Mouse (Mus musculus): ENCODE results near the gene Lrrfip1. TPM values are rescaled to one million over a fixed set of nuclear protein-coding genes. Genes with fewer than 3 reads are reported as not detected.

The Lrrfip1 gene
- polyA plus RNA-seq, 1 experiment from 2014 or later: 54.3 TPM

GRCm38 (mm10) chr1:91176871-91177270 lies 178.3 kb downstream of the Lrrfip1 start:
- no peaks in the 10 kb centered on the region for H3K9me3 ChIP-seq (ENCODE audit: control insufficient read depth, low read depth, low read length)
- no peak overlapping the region for H3K9ac ChIP-seq (replicated peaks; ENCODE audit: low read depth, low read length)

More at GRCm38 (mm10) chr1:91176871-91177270, 178.3 kb downstream of the Lrrfip1 start:
- H3K4me1 ChIP-seq (ENCODE audit: control insufficient read depth, insufficient read depth, low read length): peaks cover 18% of the 10 kb centered on the region
- 80% methylated on average over 4 of the region's 4 CpGs for WGBS
- no peak for ATAC-seq (ENCODE audit: insufficient number of reproducible peaks, insufficient read depth, low FRiP score, low read depth)
- no peak overlapping the region for H3K27ac ChIP-seq (ENCODE audit: low read length)
- no peak overlapping the region for H3K4me2 ChIP-seq (replicated peaks; ENCODE audit: low read depth, low read length)
- H3K27me3 ChIP-seq (ENCODE audit: control insufficient read depth, insufficient read depth, low read length): no peaks in the 10 kb centered on the region
- H3K4me3 ChIP-seq (ENCODE audit: low read depth, low read length): no peak overlapping the region
- H3K36me3 ChIP-seq (ENCODE audit: control insufficient read depth, insufficient read depth, low read length): no peaks in the 10 kb centered on the region

Other genes with a start within 250 kb of the Lrrfip1 start
- gene Col6a3, start 154.8 kb upstream of the Lrrfip1 start, polyA plus RNA-seq (2014; fragmentation: Nextera tagmentation; extraction: Ambion mirVana): 133 and 146 TPM in 2 replicates
- 0.29 and 1.3 TPM in 2 replicates for gene Mlph, start 83.7 kb upstream of the Lrrfip1 start, polyA plus RNA-seq (2014; fragmentation: Nextera tagmentation; extraction: Ambion mirVana)
- gene Prlh, start 45.6 kb upstream of the Lrrfip1 start, polyA plus RNA-seq (2014; fragmentation: Nextera tagmentation; extraction: Ambion mirVana): not detected in 2 replicates
- 5.4 and 5.6 TPM in 2 replicates for gene Rab17, start 29.1 kb upstream of the Lrrfip1 start, polyA plus RNA-seq (2014; fragmentation: Nextera tagmentation; extraction: Ambion mirVana)
- gene Rbm44, start 146.4 kb downstream of the Lrrfip1 start, polyA plus RNA-seq (2014; fragmentation: Nextera tagmentation; extraction: Ambion mirVana): 0.38 and 0.46 TPM in 2 replicates
- 4.2 and 4.6 TPM in 2 replicates for gene Ramp1, start 181.1 kb downstream of the Lrrfip1 start, polyA plus RNA-seq (2014; fragmentation: Nextera tagmentation; extraction: Ambion mirVana)

Data from stomach, embryonic 14.5 days (tissue).